In genomic region chr2:103761993-103762392, GRCm38 (mm10) we compare ENCODE assay signal across 9 mouse cellular contexts. TPM values are rescaled to one million over a fixed set of nuclear protein-coding genes. Genes with fewer than 3 reads are reported as not detected.
DNase-seq lines count a peak whose midpoint lies in the region; ATAC-seq and TF ChIP-seq lines count a peak whose summit lies in the region.
"Had no signal": no experiment of that assay in that cellular context is flagged by ENCODE, and none has a peak within 500 bp of the region (broad histone marks: within the 10 kb centered on the region; RNA-seq: fewer than 3 reads in every experiment).

No protein-coding gene starts in this region.

- H3K36me3 ChIP-seq in heart, postnatal 0 days (replicated peaks; ENCODE audit: control insufficient read depth, insufficient read depth, low read length): peaks cover 19% of the 10 kb centered on the region
- peaks cover 20% of the 10 kb centered on the region for H3K36me3 ChIP-seq in hindbrain, embryonic 15.5 days
- H3K36me3 ChIP-seq in midbrain, embryonic 13.5 days: peaks cover 20% of the 10 kb centered on the region

- no peaks in the 10 kb centered on the region for H3K9me3 ChIP-seq in heart, postnatal 0 days (replicated peaks; ENCODE audit: control insufficient read depth, low read length)
- no peaks in the 10 kb centered on the region for H3K9me3 ChIP-seq in hindbrain, embryonic 15.5 days
- no peaks in the 10 kb centered on the region for H3K9me3 ChIP-seq in midbrain, embryonic 13.5 days

- peak overlapping the region; percentile 71; the same call in 1 of the 2 replicates for H3K4me3 ChIP-seq in heart, postnatal 0 days (ENCODE audit: low read depth, low read length)
- H3K4me3 ChIP-seq in hindbrain, embryonic 15.5 days: peak overlapping the region; percentile 66
- H3K4me3 ChIP-seq in midbrain, embryonic 13.5 days (replicated peaks): peak overlapping the region; percentile 71

- H3K27me3 ChIP-seq in heart, postnatal 0 days (ENCODE audit: control insufficient read depth, insufficient read depth, low read length): no peaks in the 10 kb centered on the region
- H3K27me3 ChIP-seq in hindbrain, embryonic 15.5 days: no peaks in the 10 kb centered on the region
- no peaks in the 10 kb centered on the region for H3K27me3 ChIP-seq in midbrain, embryonic 13.5 days

- no peak for DNase-seq in heart, postnatal 0 days (ENCODE audit: low spot score)
- DNase-seq in heart, postnatal 10 days: no peak
- peak; percentile 40 for DNase-seq in adipocyte (ENCODE audit: low spot score)
- DNase-seq in urinary bladder, postnatal 36 days (ENCODE audit: low spot score in 2 of 2): no peak
- no peak for DNase-seq in adrenal gland, postnatal 4 days (ENCODE audit: low spot score in 2 of 2)
- DNase-seq: gastrocnemius, postnatal 36 days had no signal

- H3K9ac ChIP-seq in heart, postnatal 0 days (replicated peaks; ENCODE audit: low read depth, low read length): no peak overlapping the region
- no peak overlapping the region for H3K9ac ChIP-seq in hindbrain, embryonic 15.5 days
- no peak overlapping the region for H3K9ac ChIP-seq in midbrain, embryonic 13.5 days (replicated peaks)

- H3K4me2 ChIP-seq in heart, postnatal 0 days (ENCODE audit: low read depth, low read length): peak overlapping the region; percentile 91
- peak overlapping the region; percentile 75 for H3K4me2 ChIP-seq in hindbrain, embryonic 15.5 days
- H3K4me2 ChIP-seq in midbrain, embryonic 13.5 days (replicated peaks): peak overlapping the region; percentile 90

- ATAC-seq in heart, postnatal 0 days (ENCODE audit: insufficient read depth, low read depth): no peak
- no peak for ATAC-seq in hindbrain, embryonic 15.5 days (ENCODE audit: low FRiP score, low read depth)
- ATAC-seq in midbrain, embryonic 13.5 days: no peak
- no peak for ATAC-seq in cerebellum, adult (ENCODE audit: insufficient number of reproducible peaks, low FRiP score, low TSS enrichment)

- TF ChIP-seq EP300 in heart, postnatal 0 days (IDR thresholded peaks at IDR 0.05; ENCODE audit: low read depth): no peak

- no peak overlapping the region for H3K27ac ChIP-seq in heart, postnatal 0 days (ENCODE audit: low read depth)
- H3K27ac ChIP-seq in hindbrain, embryonic 15.5 days (replicated peaks): peak overlapping the region; percentile 77; the same call in 1 of the 2 replicates
- H3K27ac ChIP-seq in midbrain, embryonic 13.5 days: no peak overlapping the region

- H3K4me1 ChIP-seq in heart, postnatal 0 days (ENCODE audit: control insufficient read depth, insufficient read depth): peaks cover 3% of the 10 kb centered on the region; the same call in 1 of the 2 replicates
- H3K4me1 ChIP-seq in hindbrain, embryonic 15.5 days (replicated peaks): peaks cover 20% of the 10 kb centered on the region
- H3K4me1 ChIP-seq in midbrain, embryonic 13.5 days (replicated peaks): peaks cover 23% of the 10 kb centered on the region

- intact Hi-C loops in heart, postnatal 10 days (cut with DNase I): loop anchor here (2.0 kb wide), 1 partner anchor 35 kb away; the partner anchor contains the start of gene Caprin1

- WGBS in heart, postnatal 0 days: 30% methylated on average over 4 of the region's 4 CpGs
- WGBS in hindbrain, embryonic 15.5 days: 42% methylated on average over 4 of the region's 4 CpGs
- 37% methylated on average over 4 of the region's 4 CpGs for WGBS in midbrain, embryonic 13.5 days

- TF ChIP-seq CTCF in heart, postnatal 0 days (IDR thresholded peaks at IDR 0.05; ENCODE audit: low read depth): no peak

RNA-seq across cellular contexts. Expression of gene Nat10, which starts 0.9 kb away (rescaled TPM):
- 17.2 and 25.6 TPM in 2 replicates for total RNA-seq in heart, postnatal 0 days (2014; rRNA removed; ENCODE audit: low replicate concordance)
- polyA plus RNA-seq in heart, postnatal 0 days (2015; fragmentation: Nextera tagmentation; extraction: Ambion mirVana): 6.9 and 7.8 TPM in 2 replicates
- 10 to 100 TPM; 17.6 to 20.7 TPM for total RNA-seq in heart, postnatal 10 days (2021)
- 17.8 and 20.1 TPM in 2 replicates for polyA plus RNA-seq in hindbrain, embryonic 15.5 days (2015; fragmentation: Nextera tagmentation; extraction: Ambion mirVana)
- polyA plus RNA-seq in midbrain, embryonic 13.5 days (2015; fragmentation: Nextera tagmentation; extraction: Ambion mirVana): 19.0 and 20.3 TPM in 2 replicates
- total RNA-seq in adrenal gland, postnatal 4 days (2021): 10 to 100 TPM; 71.1 to 72.8 TPM

RNA-seq across cellular contexts. Expression of gene Caprin1, which starts 35.5 kb away (rescaled TPM):
- 143 and 221 TPM in 2 replicates for total RNA-seq in heart, postnatal 0 days (2014; rRNA removed; ENCODE audit: low replicate concordance)
- 106 and 114 TPM in 2 replicates for polyA plus RNA-seq in heart, postnatal 0 days (2015; fragmentation: Nextera tagmentation; extraction: Ambion mirVana)
- total RNA-seq in heart, postnatal 10 days (2021): 100 to 1,000 TPM; 228 to 246 TPM
- polyA plus RNA-seq in hindbrain, embryonic 15.5 days (2015; fragmentation: Nextera tagmentation; extraction: Ambion mirVana): 321 and 331 TPM in 2 replicates
- polyA plus RNA-seq in midbrain, embryonic 13.5 days (2015; fragmentation: Nextera tagmentation; extraction: Ambion mirVana): 452 and 486 TPM in 2 replicates
- 100 to 1,000 TPM; 486 to 527 TPM for total RNA-seq in adrenal gland, postnatal 4 days (2021)
